Mouse (Mus musculus): ENCODE results near the gene Tma7.

DNA sequence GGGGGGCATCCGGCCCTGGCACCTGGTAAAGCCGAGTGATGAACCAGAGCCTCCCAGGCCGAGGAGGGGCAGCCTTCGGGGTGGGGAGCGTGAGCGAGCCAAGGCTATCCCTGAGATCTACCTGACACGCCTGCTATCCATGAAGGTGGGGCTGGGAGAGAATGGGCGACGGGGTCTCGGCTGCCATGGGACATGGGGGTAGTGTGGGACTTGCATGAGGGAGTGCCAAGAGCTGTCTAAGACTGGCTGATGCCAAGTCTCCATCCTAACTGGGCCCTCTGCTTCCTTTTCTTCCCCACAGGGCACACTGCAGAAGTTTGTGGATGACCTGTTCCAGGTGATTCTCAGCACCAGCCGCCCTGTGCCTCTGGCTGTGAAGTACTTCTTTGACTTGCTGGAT lies 31.9 kb upstream of the Tma7 start:
- TF ChIP-seq USF1 (IDR thresholded peaks at IDR 0.05; ENCODE audit: low read depth, low read length) (no peak), POLR2A (IDR thresholded peaks at IDR 0.05; ENCODE audit: control insufficient read depth in 1 of 2, insufficient read depth in 1 of 2, low read depth in 1 of 2, low read length in 2 of 2, poor library complexity in 1 of 2) (no peak), JUND (IDR thresholded peaks at IDR 0.05; ENCODE audit: low read depth, low read length) (no peak), CTCF (IDR thresholded peaks at IDR 0.05 in 2 of 3, conservative IDR thresholded peaks at IDR 0.05 in 1 of 3; ENCODE audit: control insufficient read depth in 1 of 3, insufficient read depth in 1 of 3, low read depth in 2 of 3, low read length in 3 of 3, poor library complexity in 1 of 3, severe bottlenecking in 1 of 3) (no peak)

Measured in MEL (cell line).